Mouse (Mus musculus) limb, embryonic 11.5 days (tissue): ENCODE data around the gene Bco1. TPM values are rescaled to one million over a fixed set of nuclear protein-coding genes. Genes with fewer than 3 reads are reported as not detected.
A peak's percentile ranks its signal among the peaks of the same experiment; 100 is the strongest.

ENCODE experiments used
- ATAC-seq: fragments of 200-750 bp; cut with Nextera tagmentation; 2 replicates; pipeline ENCODE4 v1.8.0; 2017; ENCODE audit warnings: low read depth; ENCODE audit not compliant: insufficient number of reproducible peaks, low FRiP score, low TSS enrichment
- DNase-seq: peaks from one replicate; pipeline ENCODE4 v3.0.0-alpha.2; 2015; ENCODE audit warnings: low spot score
- H3K27ac ChIP-seq: fragments of 300-500 bp; sonication (generic); replicated peaks from 2 replicates; pipeline ENCODE4 v1.5.1; 2014; ENCODE audit warnings: low read depth, mild to moderate bottlenecking, low read length
- H3K27me3 ChIP-seq: fragments of 300-500 bp; sonication (generic); 2 replicates; pipeline ENCODE4 v1.6.1; 2014; ENCODE audit warnings: mild to moderate bottlenecking, low read length, mixed read lengths; ENCODE audit not compliant: control insufficient read depth, insufficient read depth
- H3K36me3 ChIP-seq: fragments of 300-500 bp; sonication (generic); 2 replicates; pipeline ENCODE4 v1.6.1; 2014; ENCODE audit warnings: mild to moderate bottlenecking, low read length, moderate library complexity, mixed read lengths; ENCODE audit not compliant: control insufficient read depth, insufficient read depth
- H3K4me1 ChIP-seq: fragments of 300-500 bp; sonication (generic); 2 replicates; pipeline ENCODE4 v1.6.1; 2014; ENCODE audit warnings: low read length, mixed read lengths; ENCODE audit not compliant: control insufficient read depth, insufficient read depth
- H3K4me2 ChIP-seq: fragments of 300-500 bp; sonication (generic); 2 replicates; pipeline ENCODE4 v1.6.1; 2014; ENCODE audit warnings: low read depth, mild to moderate bottlenecking, moderate library complexity; ENCODE audit not compliant: severe bottlenecking
- H3K4me3 ChIP-seq: fragments of 300-500 bp; sonication (generic); 2 replicates; pipeline ENCODE4 v1.5.1; 2014; ENCODE audit warnings: low read depth, low read length
- H3K9ac ChIP-seq: fragments of 300-500 bp; sonication (generic); 2 replicates; pipeline ENCODE4 v1.6.1; 2014; ENCODE audit warnings: mild to moderate bottlenecking, low read length
- H3K9me3 ChIP-seq: fragments of 300-500 bp; sonication (generic); 2 replicates; pipeline ENCODE4 v1.6.1; 2016; ENCODE audit warnings: low read length; ENCODE audit not compliant: control insufficient read depth
- WGBS: fragments of 180-500 bp; shearing (Covaris S2); extraction: QIAGEN DNeasy Blood & Tissue Kit; methylation state at CpG from one replicate; pipeline ENCODE4 v1.1.7; 2014; 5-methylcytosine and 5-hydroxymethylcytosine counted together
- polyA plus RNA-seq: library from polyadenylated mRNA; unstranded; fragments of >200 nt; fragmentation: Nextera tagmentation; extraction: Ambion mirVana; gene quantifications from 2 replicates; pipeline ENCODE4 v1.2.1, GENCODE M21; 2014

The Bco1 gene
- polyA plus RNA-seq, 1 experiment from 2014 or later: not detected

- Histone ChIP-seq H3K27ac (no peak overlapping the region), H3K36me3 (no peaks in the 10 kb centered on the region), H3K9me3 (no peaks in the 10 kb centered on the region), H3K4me2 (no peak overlapping the region), H3K4me1 (no peaks in the 10 kb centered on the region; the same call in 1 of the 2 replicates), H3K4me3 (no peak overlapping the region), H3K27me3 (no peaks in the 10 kb centered on the region), H3K9ac (no peak overlapping the region)
- ATAC-seq (no peak), DNase-seq (no peak)
- WGBS: 67% methylated on average over 11 of the region's 11 CpGs
Measured at GRCm38 (mm10) chr8:117097564-117098191, 2.0 kb downstream of the Bco1 start.

GRCm38 (mm10) chr8:117107533-117107932 is 11.9 kb downstream of the Bco1 start:
- Histone ChIP-seq H3K36me3 (no peaks in the 10 kb centered on the region), H3K9me3 (no peaks in the 10 kb centered on the region), H3K4me3 (no peak overlapping the region), H3K27me3 (no peaks in the 10 kb centered on the region), H3K9ac (no peak overlapping the region), H3K4me2 (no peak overlapping the region), H3K4me1 (0 out of 2 replicates have a peak, but pooled peaks cover 4% of the 10 kb centered on the region), H3K27ac (no peak overlapping the region)
- no peak for ATAC-seq
- DNase-seq: peak; percentile 86
- WGBS: 7% methylated on average over 9 of the region's 9 CpGs

- Histone ChIP-seq H3K4me1 (0 out of 2 replicates have a peak, but pooled peaks cover 4% of the 10 kb centered on the region), H3K27me3 (no peaks in the 10 kb centered on the region), H3K4me3 (no peak overlapping the region), H3K9ac (no peak overlapping the region), H3K27ac (no peak overlapping the region), H3K4me2 (no peak overlapping the region), H3K9me3 (no peaks in the 10 kb centered on the region), H3K36me3 (no peaks in the 10 kb centered on the region)
- DNase-seq (no peak), ATAC-seq (no peak)
- 90% methylated on average over 19 of the region's 19 CpGs for WGBS
Measured at GRCm38 (mm10) chr8:117109018-117109711, 13.5 kb downstream of the Bco1 start.

- no peaks in the 10 kb centered on the region for H3K36me3 ChIP-seq
- H3K9me3 ChIP-seq: no peaks in the 10 kb centered on the region
- H3K4me3 ChIP-seq: no peak overlapping the region
- 53% methylated on average over 16 of the region's 16 CpGs for WGBS
- 0 out of 2 replicates have a peak, but pooled peaks cover 4% of the 10 kb centered on the region for H3K4me1 ChIP-seq
- ATAC-seq (no peak), DNase-seq (peak; percentile 52)
- no peak overlapping the region for H3K27ac ChIP-seq
- H3K27me3 ChIP-seq: no peaks in the 10 kb centered on the region
- H3K4me2 ChIP-seq: no peak overlapping the region
- no peak overlapping the region for H3K9ac ChIP-seq
Measured at GRCm38 (mm10) chr8:117109801-117110390, 14.2 kb downstream of the Bco1 start.

GRCm38 (mm10) chr8:117111641-117112040 is 16.0 kb downstream of the Bco1 start:
- no peak overlapping the region for H3K9ac ChIP-seq
- peaks cover 4% of the 10 kb centered on the region; the same call in 1 of the 2 replicates for H3K4me1 ChIP-seq
- no peaks in the 10 kb centered on the region for H3K27me3 ChIP-seq
- no peak overlapping the region for H3K4me3 ChIP-seq
- ATAC-seq (no peak), DNase-seq (no peak)
- WGBS: 85% methylated on average over 3 of the region's 3 CpGs
- no peaks in the 10 kb centered on the region for H3K9me3 ChIP-seq
- H3K4me2 ChIP-seq: no peak overlapping the region
- no peak overlapping the region for H3K27ac ChIP-seq
- H3K36me3 ChIP-seq: no peaks in the 10 kb centered on the region

GRCm38 (mm10) chr8:117112261-117112660 is 16.6 kb downstream of the Bco1 start:
- Histone ChIP-seq H3K36me3 (no peaks in the 10 kb centered on the region), H3K9me3 (no peaks in the 10 kb centered on the region), H3K9ac (no peak overlapping the region), H3K4me2 (no peak overlapping the region), H3K4me1 (peaks cover 4% of the 10 kb centered on the region; the same call in 1 of the 2 replicates), H3K4me3 (no peak overlapping the region), H3K27ac (no peak overlapping the region), H3K27me3 (no peaks in the 10 kb centered on the region)
- whole genome bisulfite sequencing: 66% methylated on average over 8 of the region's 8 CpGs
- DNase-seq (no peak), ATAC-seq (0 out of 2 replicates have a peak, but pooled peaks have one; percentile 6)

GRCm38 (mm10) chr8:117115094-117115493 is 19.4 kb downstream of the Bco1 start:
- Histone ChIP-seq H3K4me1 (peaks cover 4% of the 10 kb centered on the region; the same call in 1 of the 2 replicates), H3K4me2 (no peak overlapping the region), H3K9me3 (no peaks in the 10 kb centered on the region), H3K4me3 (no peak overlapping the region), H3K27me3 (no peaks in the 10 kb centered on the region), H3K9ac (no peak overlapping the region), H3K27ac (no peak overlapping the region), H3K36me3 (no peaks in the 10 kb centered on the region)
- ATAC-seq: no peak
- whole genome bisulfite sequencing: 44% methylated on average over 6 of the region's 6 CpGs
- no peak for DNase-seq

- Histone ChIP-seq H3K4me1 (peaks cover 4% of the 10 kb centered on the region; the same call in 1 of the 2 replicates), H3K27me3 (no peaks in the 10 kb centered on the region), H3K9me3 (no peaks in the 10 kb centered on the region), H3K36me3 (no peaks in the 10 kb centered on the region), H3K27ac (no peak overlapping the region), H3K9ac (no peak overlapping the region), H3K4me3 (no peak overlapping the region), H3K4me2 (no peak overlapping the region; the same call in 1 of the 2 replicates)
- DNase-seq: peak; percentile 38
- WGBS: 15% methylated on average over 13 of the region's 13 CpGs
- no peak for ATAC-seq
Measured at GRCm38 (mm10) chr8:117115676-117116446, 20.2 kb downstream of the Bco1 start.
